Mouse (Mus musculus) ES-E14 (cell line): ENCODE measurements at regions not wholly inside any gene's neighbourhood (a gene's known extent, or its start where the extent isn't known, plus 50 kb on each side); places are given as distances from the start of the nearest gene placed in this dataset.

Source experiments
- CHD2 ChIP-seq: IDR thresholded peaks from 2 replicates; pipeline ENCODE4 v1.6.1; 2014; ENCODE audit warnings: mild to moderate bottlenecking, low read depth, low read length, inconsistent platforms
- HCFC1 ChIP-seq: IDR thresholded peaks from 2 replicates; pipeline ENCODE4 v1.6.1; 2012; ENCODE audit warnings: low read length, inconsistent platforms, borderline replicate concordance; ENCODE audit not compliant: insufficient read depth
- MAFK ChIP-seq: IDR thresholded peaks from 2 replicates; pipeline ENCODE4 v1.6.1; 2014; ENCODE audit warnings: mild to moderate bottlenecking, low read depth, low read length, inconsistent platforms; ENCODE audit not compliant: insufficient read depth
- ZC3H11A ChIP-seq: IDR thresholded peaks from 2 replicates; pipeline ENCODE4 v1.6.1; 2012; ENCODE audit warnings: low read depth, mild to moderate bottlenecking, inconsistent platforms, low read length, borderline replicate concordance

DNA sequence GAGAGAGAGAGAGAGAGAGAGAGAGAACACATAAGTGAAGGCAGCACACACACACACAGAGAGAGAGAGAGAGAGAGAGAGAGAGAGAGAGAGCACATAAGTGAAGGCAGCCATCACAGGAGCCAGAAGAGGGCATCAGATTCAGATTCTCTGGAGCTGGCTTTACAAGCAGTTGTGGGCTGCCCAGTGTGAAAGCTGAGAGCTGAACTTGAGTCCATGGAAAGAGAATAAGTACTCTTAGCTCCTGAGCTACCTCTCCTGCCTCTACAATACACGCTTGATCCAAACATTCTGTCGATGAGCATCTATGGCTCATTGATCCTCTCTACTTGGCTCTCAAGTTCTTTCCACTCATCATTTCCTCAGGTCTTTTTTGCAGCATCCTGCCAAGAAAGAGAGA, 214.9 kb upstream of the Castor2 start:
- no peak for TF ChIP-seq ZC3H11A
- TF ChIP-seq CHD2, result no peak
- TF ChIP-seq MAFK, result no peak
- no peak for TF ChIP-seq HCFC1
